Mouse (Mus musculus): ENCODE data around the gene Hist1h2ad.
A peak's percentile ranks its signal among the peaks of the same experiment; 100 is the strongest.
"Not testable (repeated sequence)": the region's sequence is repeated elsewhere in the genome, so short reads cannot be mapped to it uniquely, and the experiment has no call there.

Hist1h2ad gene

GRCm38 (mm10) chr13:23573898-23574524 lies at the start of gene Hist1h2ad, which contains the start of gene Hist1h2bf:
TSS of gene Hist1h2ad (plus strand) at chr13:23574381.
TSS of gene Hist1h2bf (minus strand) at chr13:23574196.
- peak; percentile 86 for DNase-seq (ENCODE audit: low spot score in 2 of 2)

GRCm38 (mm10) chr13:23524654-23525053 lies 49.5 kb upstream of the Hist1h2ad start:
- peak; percentile 68 to 71 for DNase-seq (ENCODE audit: low spot score in 2 of 2)

- no peak for DNase-seq (ENCODE audit: low spot score in 2 of 2)
Observed at GRCm38 (mm10) chr13:23525901-23526300, 48.3 kb upstream of the Hist1h2ad start.

- DNase-seq (ENCODE audit: low spot score in 2 of 2) = peak; percentile 82 to 91
Observed at GRCm38 (mm10) chr13:23526312-23526711, 47.9 kb upstream of the Hist1h2ad start.

- DNase-seq (ENCODE audit: low spot score in 2 of 2) = no peak
Observed at GRCm38 (mm10) chr13:23529005-23529404, 45.2 kb upstream of the Hist1h2ad start.

- no peak for DNase-seq (ENCODE audit: low spot score in 2 of 2)
Observed at GRCm38 (mm10) chr13:23529480-23530165, 44.6 kb upstream of the Hist1h2ad start.

- peak in 1 of 2 experiments; percentile 41 for DNase-seq (ENCODE audit: low spot score in 2 of 2)
Observed at GRCm38 (mm10) chr13:23530181-23530900, 43.8 kb upstream of the Hist1h2ad start.

GRCm38 (mm10) chr13:23530901-23531875 lies 43.0 kb upstream of the Hist1h2ad start, which contains the start of gene Hist1h4h:
TSS of gene Hist1h4h (plus strand) at chr13:23531050.
- DNase-seq (ENCODE audit: low spot score in 2 of 2) = peak; percentile 95

- DNase-seq (ENCODE audit: low spot score in 2 of 2) = no peak
Observed at GRCm38 (mm10) chr13:23532262-23533075, 41.7 kb upstream of the Hist1h2ad start.

- DNase-seq (ENCODE audit: low spot score in 2 of 2) = peak in 1 of 2 experiments; percentile 52
Observed at GRCm38 (mm10) chr13:23533560-23534367, 40.4 kb upstream of the Hist1h2ad start, which contains the start of gene Hist1h2af. TSS of gene Hist1h2af (plus strand) at chr13:23533906.

- DNase-seq (ENCODE audit: low spot score in 2 of 2) = no peak
Observed at GRCm38 (mm10) chr13:23534368-23535131, 39.6 kb upstream of the Hist1h2ad start.

GRCm38 (mm10) chr13:23535137-23536075 lies 38.8 kb upstream of the Hist1h2ad start, which contains the start of gene Hist1h3g:
TSS of gene Hist1h3g (plus strand) at chr13:23535422.
- peak; percentile 75 to 78 for DNase-seq (ENCODE audit: low spot score in 2 of 2)

- DNase-seq (ENCODE audit: low spot score in 2 of 2) = no peak
Observed at GRCm38 (mm10) chr13:23536076-23536822, 37.9 kb upstream of the Hist1h2ad start.

- DNase-seq (ENCODE audit: low spot score in 2 of 2) = no peak
Observed at GRCm38 (mm10) chr13:23537006-23537710, 37.0 kb upstream of the Hist1h2ad start.

- DNase-seq (ENCODE audit: low spot score in 2 of 2) = no peak
Observed at GRCm38 (mm10) chr13:23538249-23538648, 35.9 kb upstream of the Hist1h2ad start.

- DNase-seq (ENCODE audit: low spot score in 2 of 2) = not testable (repeated sequence)
Observed at GRCm38 (mm10) chr13:23539821-23540220, 34.4 kb upstream of the Hist1h2ad start.
